Comparison of ENCODE assay signal across 12 mouse cellular contexts in genomic region chr11:79920505-79921025, GRCm38 (mm10). TPM values are rescaled to one million over a fixed set of nuclear protein-coding genes. Genes with fewer than 3 reads are reported as not detected.
DNase-seq lines count a peak whose midpoint lies in the region; ATAC-seq and TF ChIP-seq lines count a peak whose summit lies in the region.
"Had no signal": no experiment of that assay in that cellular context is flagged by ENCODE, and none has a peak within 500 bp of the region (broad histone marks: within the 10 kb centered on the region; RNA-seq: fewer than 3 reads in every experiment).

No protein-coding gene starts in this region.

- H3K27me3 ChIP-seq in intestine, embryonic 14.5 days (replicated peaks; ENCODE audit: control insufficient read depth, insufficient read depth, low read length): no peaks in the 10 kb centered on the region
- no peaks in the 10 kb centered on the region for H3K27me3 ChIP-seq in intestine, postnatal 0 days (replicated peaks; ENCODE audit: control insufficient read depth, insufficient read depth, low read length)
- H3K27me3 ChIP-seq in lung, embryonic 16.5 days (ENCODE audit: control insufficient read depth, insufficient read depth, low read depth, low read length): no peaks in the 10 kb centered on the region
- no peaks in the 10 kb centered on the region for H3K27me3 ChIP-seq in embryonic facial prominence, embryonic 14.5 days (replicated peaks; ENCODE audit: control insufficient read depth, insufficient read depth, low read length)
- H3K27me3 ChIP-seq in stomach, embryonic 15.5 days (replicated peaks): no peaks in the 10 kb centered on the region
- H3K27me3 ChIP-seq: forebrain, embryonic 13.5 days; liver, embryonic 15.5 days had no signal

- 0 out of 2 replicates have a peak, but pooled peaks have one; percentile 15 for ATAC-seq in intestine, embryonic 14.5 days (replicated peaks; ENCODE audit: low FRiP score, low TSS enrichment, low read depth)
- no peak for ATAC-seq in intestine, postnatal 0 days
- peak; percentile 30; the same call in 1 of the 2 replicates for ATAC-seq in lung, embryonic 16.5 days (ENCODE audit: low read depth)
- peak; percentile 68; the same call in 1 of the 2 replicates for ATAC-seq in embryonic facial prominence, embryonic 14.5 days (ENCODE audit: low read depth)
- ATAC-seq in stomach, embryonic 15.5 days (ENCODE audit: insufficient read depth, low FRiP score, low read depth): peak; percentile 67; the same call in 1 of the 2 replicates

- H3K4me2 ChIP-seq in intestine, embryonic 14.5 days (ENCODE audit: low read length): no peak overlapping the region
- no peak overlapping the region for H3K4me2 ChIP-seq in intestine, postnatal 0 days (replicated peaks; ENCODE audit: low read depth)
- H3K4me2 ChIP-seq in lung, embryonic 16.5 days (ENCODE audit: low read depth, low read length): peak overlapping the region; percentile 26; the same call in 1 of the 2 replicates
- H3K4me2 ChIP-seq in embryonic facial prominence, embryonic 14.5 days (ENCODE audit: low read depth, low read length): peak overlapping the region; percentile 36; the same call in 1 of the 2 replicates
- H3K4me2 ChIP-seq in stomach, embryonic 15.5 days: peak overlapping the region; percentile 35; the same call in 1 of the 2 replicates
- H3K4me2 ChIP-seq: forebrain, embryonic 13.5 days; liver, embryonic 15.5 days had no signal

- H3K27ac ChIP-seq in intestine, embryonic 14.5 days (ENCODE audit: low read depth): no peak overlapping the region
- H3K27ac ChIP-seq in intestine, postnatal 0 days (ENCODE audit: low read depth, low read length): no peak overlapping the region
- H3K27ac ChIP-seq in lung, embryonic 16.5 days (ENCODE audit: low read length): no peak overlapping the region
- H3K27ac ChIP-seq in embryonic facial prominence, embryonic 14.5 days (replicated peaks; ENCODE audit: low read depth, low read length): peak overlapping the region; percentile 45
- peak overlapping the region; percentile 71; the same call in 1 of the 2 replicates for H3K27ac ChIP-seq in stomach, embryonic 15.5 days
- H3K27ac ChIP-seq: forebrain, embryonic 13.5 days; heart, embryonic 10.5 days; layer of hippocampus, adult 2 months; liver, embryonic 15.5 days had no signal

- no peaks in the 10 kb centered on the region for H3K9me3 ChIP-seq in intestine, embryonic 14.5 days (ENCODE audit: control insufficient read depth, low read length)
- H3K9me3 ChIP-seq in intestine, postnatal 0 days (ENCODE audit: control insufficient read depth): no peaks in the 10 kb centered on the region
- H3K9me3 ChIP-seq in lung, embryonic 16.5 days (ENCODE audit: control insufficient read depth, low read length): no peaks in the 10 kb centered on the region
- no peaks in the 10 kb centered on the region for H3K9me3 ChIP-seq in embryonic facial prominence, embryonic 14.5 days (ENCODE audit: control insufficient read depth, low read length)
- no peaks in the 10 kb centered on the region for H3K9me3 ChIP-seq in stomach, embryonic 15.5 days
- H3K9me3 ChIP-seq: forebrain, embryonic 13.5 days; heart, embryonic 10.5 days; liver, embryonic 15.5 days had no signal

- no peak for TF ChIP-seq CTCF in intestine, postnatal 0 days (IDR thresholded peaks at IDR 0.05; ENCODE audit: low read depth)

- DNase-seq in intestine, embryonic 14.5 days (ENCODE audit: low spot score): no peak
- no peak for DNase-seq in lung, postnatal 36 days
- peak; percentile 81 for DNase-seq in embryonic facial prominence, embryonic 14.5 days (ENCODE audit: low spot score)
- DNase-seq in adrenal gland, postnatal 14 days: no peak
- DNase-seq in heart, adult 9 months (ENCODE audit: low spot score in 2 of 2): no peak

- no peaks in the 10 kb centered on the region for H3K36me3 ChIP-seq in intestine, embryonic 14.5 days (ENCODE audit: control insufficient read depth, insufficient read depth, low read length)
- no peaks in the 10 kb centered on the region for H3K36me3 ChIP-seq in intestine, postnatal 0 days (ENCODE audit: control insufficient read depth, insufficient read depth)
- no peaks in the 10 kb centered on the region for H3K36me3 ChIP-seq in lung, embryonic 16.5 days (ENCODE audit: control insufficient read depth, insufficient read depth, low read length)
- no peaks in the 10 kb centered on the region for H3K36me3 ChIP-seq in embryonic facial prominence, embryonic 14.5 days (ENCODE audit: control insufficient read depth, insufficient read depth, low read length)
- no peaks in the 10 kb centered on the region for H3K36me3 ChIP-seq in stomach, embryonic 15.5 days
- H3K36me3 ChIP-seq: heart, embryonic 10.5 days; liver, embryonic 15.5 days had no signal

- no peak overlapping the region for H3K4me3 ChIP-seq in intestine, embryonic 14.5 days (ENCODE audit: low read depth, low read length)
- H3K4me3 ChIP-seq in intestine, postnatal 0 days (ENCODE audit: low read depth, low read length): no peak overlapping the region
- H3K4me3 ChIP-seq in lung, embryonic 16.5 days (ENCODE audit: low read length): no peak overlapping the region
- H3K4me3 ChIP-seq in embryonic facial prominence, embryonic 14.5 days (ENCODE audit: low read depth, low read length): no peak overlapping the region
- H3K4me3 ChIP-seq in stomach, embryonic 15.5 days (replicated peaks): no peak overlapping the region
- H3K4me3 ChIP-seq: forebrain, embryonic 13.5 days; heart, embryonic 10.5 days; layer of hippocampus, adult 2 months; liver, embryonic 15.5 days had no signal

- WGBS in intestine, embryonic 14.5 days: 36% methylated on average over 5 of the region's 5 CpGs
- 36% methylated on average over 5 of the region's 5 CpGs for WGBS in intestine, postnatal 0 days
- 24% methylated on average over 5 of the region's 5 CpGs for WGBS in lung, embryonic 16.5 days
- whole genome bisulfite sequencing in embryonic facial prominence, embryonic 14.5 days: 25% methylated on average over 5 of the region's 5 CpGs
- 22% methylated on average over 5 of the region's 5 CpGs for WGBS in stomach, embryonic 15.5 days

- no peak overlapping the region for H3K9ac ChIP-seq in intestine, embryonic 14.5 days (ENCODE audit: low read length)
- H3K9ac ChIP-seq in intestine, postnatal 0 days (ENCODE audit: low read depth, low read length): no peak overlapping the region
- H3K9ac ChIP-seq in lung, embryonic 16.5 days (ENCODE audit: low read length): no peak overlapping the region
- H3K9ac ChIP-seq in embryonic facial prominence, embryonic 14.5 days (ENCODE audit: low read depth, low read length): no peak overlapping the region
- no peak overlapping the region for H3K9ac ChIP-seq in stomach, embryonic 15.5 days
- H3K9ac ChIP-seq: forebrain, embryonic 13.5 days; liver, embryonic 15.5 days had no signal

- H3K4me1 ChIP-seq in intestine, embryonic 14.5 days (replicated peaks; ENCODE audit: control insufficient read depth, insufficient read depth, low read length): 0 out of 2 replicates have a peak, but pooled peaks cover 7% of the 10 kb centered on the region
- no peaks in the 10 kb centered on the region for H3K4me1 ChIP-seq in intestine, postnatal 0 days (replicated peaks; ENCODE audit: control insufficient read depth, insufficient read depth, low read length)
- H3K4me1 ChIP-seq in lung, embryonic 16.5 days (replicated peaks; ENCODE audit: control insufficient read depth, insufficient read depth, low read length): peaks cover 12% of the 10 kb centered on the region
- H3K4me1 ChIP-seq in embryonic facial prominence, embryonic 14.5 days (ENCODE audit: control insufficient read depth, insufficient read depth, low read length): 0 out of 2 replicates have a peak, but pooled peaks cover 2% of the 10 kb centered on the region
- peaks cover 10% of the 10 kb centered on the region; the same call in 1 of the 2 replicates for H3K4me1 ChIP-seq in stomach, embryonic 15.5 days

RNA-seq across cellular contexts. Expression of gene Utp6, which starts 41.6 kb away (rescaled TPM):
- 53.5 and 60.3 TPM in 2 replicates for polyA plus RNA-seq in intestine, embryonic 14.5 days (2014; fragmentation: Nextera tagmentation; extraction: Ambion mirVana)
- 24.4 and 24.5 TPM in 2 replicates for polyA plus RNA-seq in intestine, postnatal 0 days (2015; fragmentation: Nextera tagmentation; extraction: Ambion mirVana)
- polyA plus RNA-seq in lung, embryonic 16.5 days (2015; fragmentation: Nextera tagmentation; extraction: Ambion mirVana): 41.5 and 46.6 TPM in 2 replicates
- 46.9 and 57.3 TPM in 2 replicates for polyA plus RNA-seq in embryonic facial prominence, embryonic 14.5 days (2014; fragmentation: Nextera tagmentation; extraction: Ambion mirVana)
- polyA plus RNA-seq in stomach, embryonic 15.5 days (2015; fragmentation: Nextera tagmentation; extraction: Ambion mirVana): 41.9 and 46.3 TPM in 2 replicates
- 36.8 and 37.0 TPM in 2 replicates for total RNA-seq in adrenal gland, postnatal 14 days (2021)

Comparison
In these comparisons a context has a peak if more than half of its experiments do, and no peak if none do; other contexts are left out.
1. H3K27ac ChIP-seq: peak in embryonic facial prominence, embryonic 14.5 days (single experiment) and stomach, embryonic 15.5 days (single experiment); none in intestine, embryonic 14.5 days (single experiment), intestine, postnatal 0 days (single experiment) and lung, embryonic 16.5 days (single experiment).
2. H3K4me2 ChIP-seq: peak in lung, embryonic 16.5 days (single experiment), embryonic facial prominence, embryonic 14.5 days (single experiment) and stomach, embryonic 15.5 days (single experiment); none in intestine, embryonic 14.5 days (single experiment) and intestine, postnatal 0 days (single experiment).